Mouse (Mus musculus): ENCODE results near the gene Tnfaip8l1.
A peak's percentile ranks its signal among the peaks of the same experiment; 100 is the strongest.

Tnfaip8l1 gene

DNA sequence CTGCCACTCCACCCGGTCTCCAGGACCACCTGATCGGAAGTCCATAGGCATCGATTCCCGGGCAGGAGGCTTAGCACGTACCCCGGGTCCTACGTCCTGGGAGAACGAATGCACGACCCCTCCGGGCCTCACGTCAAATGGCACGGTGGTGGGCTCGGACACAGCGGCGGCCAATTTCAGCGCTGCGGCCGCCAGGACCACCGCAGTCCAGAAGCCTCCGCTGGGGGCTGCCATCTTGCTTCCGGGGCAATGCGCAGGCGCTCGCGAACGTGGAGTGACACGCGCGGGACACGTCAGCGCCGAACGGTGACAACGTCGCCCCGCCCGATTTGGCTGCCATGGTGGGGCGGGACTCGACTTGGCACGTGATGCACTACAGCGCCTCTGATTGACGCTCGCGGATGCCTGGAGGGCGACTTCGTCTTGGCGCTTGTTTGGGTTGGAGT lies 21.4 kb downstream of the Tnfaip8l1 start, which contains the start of gene Mydgf:
Mydgf (minus strand) TSS at position 263 of the 446 bp plus-strand sequence.
- peak; percentile 93 to 96 for DNase-seq

DNA sequence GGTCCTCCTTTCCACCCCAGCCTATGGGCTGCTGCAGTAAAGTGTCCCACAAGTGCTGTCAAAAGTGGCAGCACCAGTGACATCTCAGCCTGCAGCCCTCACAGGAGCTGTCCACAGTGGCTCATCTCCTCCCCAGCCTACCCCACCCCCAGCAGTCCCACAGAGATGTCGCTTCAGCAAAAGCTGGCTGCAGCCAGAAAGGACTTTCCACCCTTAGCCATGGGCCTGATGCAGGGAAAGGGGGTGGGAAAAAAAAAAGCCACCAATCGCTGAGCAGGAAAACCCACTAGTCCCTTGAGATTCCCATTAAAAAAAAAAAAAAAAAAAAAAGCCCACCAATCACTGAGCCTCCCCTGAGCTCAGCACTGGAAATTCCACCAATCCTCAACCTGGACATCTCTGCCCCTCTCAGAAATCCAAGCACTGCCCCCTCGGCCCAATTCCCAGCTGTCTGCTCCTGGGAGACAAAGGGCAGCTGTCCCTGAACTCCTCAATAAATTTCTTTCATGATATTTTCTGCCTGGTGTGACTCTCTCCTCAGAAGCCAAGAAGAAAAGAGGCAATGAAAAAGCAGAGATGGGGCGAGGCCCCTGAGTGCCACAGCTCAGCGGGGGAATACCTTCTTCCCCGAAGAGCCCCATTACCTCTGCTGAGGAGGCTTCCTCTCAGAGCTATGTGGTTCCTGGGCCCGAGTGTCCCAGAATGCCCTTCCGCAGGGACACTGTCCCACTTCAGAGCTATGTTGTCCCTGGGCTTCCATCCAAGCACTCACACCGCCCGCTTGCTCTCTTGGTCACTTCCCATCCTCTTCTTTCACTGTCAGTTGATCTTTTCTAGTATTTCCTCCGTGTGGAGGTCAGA lies 23.2 kb downstream of the Tnfaip8l1 start:
- peak; percentile 59 to 66 for DNase-seq

DNA sequence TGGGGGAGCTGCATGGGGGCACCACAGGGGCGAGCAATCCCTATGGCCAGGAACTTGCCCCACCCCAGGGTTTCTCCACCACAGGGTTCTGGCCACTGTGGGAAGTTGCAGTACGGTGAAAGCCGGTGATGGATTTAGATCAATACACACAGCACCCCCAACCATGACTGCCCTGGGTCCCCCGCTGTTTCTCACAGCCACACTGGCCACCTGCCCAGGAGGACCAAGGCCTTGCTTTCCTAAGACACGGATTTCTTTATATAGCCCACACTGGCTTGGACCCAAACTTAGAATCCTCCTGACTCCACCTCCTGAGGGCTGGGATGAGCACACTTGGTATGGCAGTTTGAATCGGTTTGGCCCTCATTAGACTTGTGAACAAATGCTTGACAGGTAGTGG lies 29.0 kb downstream of the Tnfaip8l1 start:
- DNase-seq, result no peak

DNA sequence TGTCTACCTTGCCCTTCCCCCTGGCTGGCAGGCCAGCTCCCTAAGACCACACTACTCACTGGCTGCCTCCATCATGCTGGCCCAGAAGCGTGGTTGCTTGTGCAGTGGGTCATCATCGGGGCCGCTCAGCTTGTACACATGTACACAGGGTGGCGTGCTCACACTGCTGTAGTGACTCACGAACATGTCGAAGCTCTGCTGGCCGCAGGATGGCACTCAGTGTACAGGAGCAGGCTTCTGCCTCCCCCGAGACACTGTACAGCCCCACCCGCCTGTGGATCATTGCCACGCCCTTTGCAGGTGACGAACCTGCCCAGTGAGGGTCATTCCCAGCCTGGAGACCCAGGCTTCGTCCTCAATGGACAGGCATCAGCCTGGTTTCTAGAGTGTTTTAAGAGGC lies 32.1 kb downstream of the Tnfaip8l1 start:
- DNase-seq, result no peak

DNA sequence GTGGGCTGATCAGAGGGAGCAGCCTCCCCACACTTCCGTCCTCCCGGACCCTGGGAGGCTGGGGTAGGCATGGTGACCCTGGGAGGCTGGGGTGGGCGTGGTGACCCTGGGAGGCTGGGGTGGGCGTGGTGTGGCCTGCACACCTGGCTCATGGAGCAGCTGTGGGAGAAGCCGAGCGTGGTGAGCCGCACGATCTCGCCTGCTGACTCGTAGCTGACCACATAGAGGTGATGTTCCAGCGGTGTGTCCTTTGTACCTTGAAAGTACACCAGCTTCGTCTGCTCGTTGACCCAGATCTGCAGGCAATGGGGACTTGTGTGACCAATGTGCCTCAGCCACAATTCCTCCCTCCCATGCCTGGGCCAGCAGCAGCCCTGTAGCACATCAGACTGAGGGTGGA lies 32.5 kb downstream of the Tnfaip8l1 start:
- peak in 1 of 2 experiments; percentile 41 for DNase-seq

DNA sequence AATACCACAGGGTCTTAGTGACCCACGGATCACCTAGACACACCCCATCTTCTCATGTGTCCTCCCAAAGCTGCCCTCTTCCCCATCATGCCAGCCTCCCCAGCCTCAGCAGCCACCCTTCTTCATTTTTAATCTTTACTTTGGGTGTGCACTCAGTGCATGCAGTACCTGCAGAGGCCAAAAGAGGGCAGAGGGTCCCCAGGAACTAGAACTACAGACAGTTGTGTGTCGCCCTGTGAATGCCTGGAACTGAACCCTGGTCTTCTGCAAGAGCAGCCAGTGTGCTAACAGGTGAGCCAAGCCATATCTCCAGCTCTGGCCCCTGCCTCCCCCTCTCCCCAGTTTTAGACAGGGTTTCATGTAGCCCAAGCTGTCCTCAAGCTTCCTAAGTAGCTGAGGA lies 34.6 kb downstream of the Tnfaip8l1 start:
- no peak for DNase-seq

DNA sequence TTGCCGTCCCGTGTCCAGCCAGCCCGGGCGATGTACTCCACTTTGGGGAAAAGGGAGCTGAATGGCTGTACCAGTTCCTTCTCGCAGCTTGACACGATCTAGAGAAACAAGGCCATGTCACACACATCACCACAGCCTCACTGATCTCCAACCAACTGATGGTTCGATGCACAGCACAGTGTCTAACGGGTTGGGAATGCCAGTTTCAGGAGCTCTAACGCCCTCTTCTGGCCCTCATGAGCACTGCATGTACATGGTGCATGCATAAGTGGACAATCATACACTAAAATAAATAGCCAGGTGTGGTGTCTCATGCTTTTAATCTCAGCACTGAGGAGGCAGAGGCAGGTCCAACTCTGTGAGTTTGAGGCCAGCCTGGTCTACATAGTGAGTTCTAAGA lies 38.3 kb downstream of the Tnfaip8l1 start:
- no peak for DNase-seq

DNA sequence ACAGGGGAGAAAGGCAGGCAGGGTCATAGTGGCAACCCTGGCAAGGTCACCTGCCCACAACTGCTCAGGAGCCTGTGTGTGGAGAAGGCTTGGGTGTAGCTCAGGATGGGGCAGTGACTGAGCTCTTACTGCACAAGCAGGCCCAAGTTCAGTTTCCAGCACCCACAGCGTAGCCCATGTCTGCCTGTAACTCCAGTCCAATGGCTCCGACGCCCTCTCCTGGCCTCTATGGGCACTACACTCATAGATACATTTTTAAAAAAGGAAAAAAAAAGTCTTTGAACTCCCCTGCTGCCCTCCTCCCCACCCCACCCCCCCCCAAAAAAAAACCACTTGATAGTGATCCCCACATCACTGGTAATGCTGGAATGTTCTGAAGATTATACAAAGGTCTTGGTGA lies 39.4 kb downstream of the Tnfaip8l1 start:
- no peak for DNase-seq

DNA sequence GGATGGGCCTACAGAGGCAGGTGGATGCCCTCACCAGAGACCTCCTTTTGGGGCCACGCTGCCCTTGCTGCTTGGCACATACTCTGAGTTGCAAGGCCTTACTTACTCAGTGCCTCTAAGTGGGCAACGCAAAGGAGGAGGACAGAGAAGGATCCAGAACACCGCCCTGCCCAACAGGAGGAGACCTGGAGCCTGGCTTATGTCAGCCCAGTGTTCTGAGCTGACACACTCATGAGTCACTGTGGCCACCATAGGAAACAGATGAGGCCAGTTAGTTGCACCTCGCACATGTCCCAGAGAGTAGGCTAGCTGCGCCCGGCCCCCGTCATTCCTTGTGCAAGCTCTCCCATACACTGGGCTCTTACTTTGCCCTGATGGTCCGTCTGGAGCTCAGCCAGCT lies 40.2 kb downstream of the Tnfaip8l1 start:
- DNase-seq, result no peak

DNA sequence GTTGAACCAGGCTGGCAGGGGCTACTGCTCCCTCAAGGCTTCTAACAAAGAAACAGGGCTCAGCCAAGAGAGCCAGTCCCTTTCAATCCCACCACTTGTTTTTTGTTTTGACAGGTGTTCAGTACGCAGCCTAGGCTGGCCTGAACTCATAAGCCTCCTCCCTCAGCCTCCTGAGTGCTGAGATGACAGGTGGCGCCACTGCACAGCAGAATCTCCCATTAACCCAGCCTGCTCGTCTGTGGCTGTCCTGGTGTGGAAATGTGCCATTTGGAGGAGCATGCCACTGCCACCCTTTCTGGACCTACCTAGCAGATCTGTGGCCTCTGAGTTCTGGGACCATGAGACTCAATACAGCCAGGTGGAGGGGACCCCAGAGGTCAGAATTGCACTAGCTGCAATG lies 41.5 kb downstream of the Tnfaip8l1 start:
- DNase-seq, result no peak

DNA sequence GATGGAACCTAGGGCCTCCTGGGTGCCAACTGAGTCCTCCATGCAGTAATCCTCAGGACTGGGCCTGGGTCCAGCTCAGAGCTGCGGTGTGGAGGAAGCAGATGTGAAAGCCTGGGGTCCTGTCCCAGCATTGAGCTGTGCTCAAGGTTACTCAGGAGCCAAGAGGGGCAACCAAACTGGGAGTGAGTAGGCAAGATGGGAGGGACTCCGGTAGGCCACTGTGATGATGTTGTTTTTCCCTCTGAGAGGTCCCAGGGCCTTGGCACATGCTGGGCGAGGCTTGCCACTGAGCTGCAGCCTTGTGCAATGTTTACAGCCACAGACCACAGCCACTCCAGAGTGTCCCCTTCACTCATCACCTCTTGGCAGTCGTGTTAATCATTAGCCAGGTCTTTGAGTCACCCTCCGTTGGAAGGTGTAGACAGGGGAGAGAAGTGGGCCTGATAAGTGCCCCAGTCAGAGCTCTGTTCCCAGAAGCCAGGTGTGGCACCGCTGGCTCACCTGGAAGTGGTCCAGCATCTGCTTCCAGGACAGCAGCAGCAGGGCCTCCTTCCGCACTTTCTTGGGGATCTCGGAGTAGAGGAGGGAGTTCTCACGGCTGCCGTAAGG lies 44.1 kb downstream of the Tnfaip8l1 start:
- DNase-seq, result no peak

DNA sequence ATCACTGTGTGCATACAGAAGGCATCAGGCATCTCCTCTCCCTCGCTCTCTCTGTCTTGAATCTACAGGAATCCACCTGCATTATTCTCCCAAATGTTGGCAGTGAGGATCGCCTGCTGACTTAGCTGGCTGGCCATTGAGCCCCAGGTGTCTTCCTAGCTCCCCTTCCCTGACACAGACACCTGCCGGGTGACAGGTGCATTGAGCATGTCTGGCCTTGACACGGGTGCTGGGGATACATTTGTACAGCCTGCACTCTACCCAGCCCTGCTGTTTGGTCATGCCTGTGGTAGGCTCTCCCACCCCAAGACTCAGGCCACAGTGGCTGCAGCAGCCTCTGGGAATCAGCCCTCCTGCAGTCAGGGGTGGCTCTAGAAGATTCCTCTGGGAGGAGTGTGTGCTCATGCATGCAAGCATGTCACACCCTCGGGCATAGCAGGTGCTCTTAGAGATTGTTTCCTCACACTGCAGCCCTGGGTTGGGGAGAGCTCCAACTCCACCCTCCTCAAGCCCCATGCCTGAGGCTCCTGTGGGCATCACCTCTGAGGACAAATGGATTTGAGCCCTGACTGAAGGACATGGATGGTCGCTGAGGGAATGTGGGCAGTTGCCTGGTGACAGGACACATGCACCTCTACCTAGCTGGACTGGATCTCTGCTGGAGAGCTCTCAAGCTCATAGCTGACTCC lies 44.9 kb downstream of the Tnfaip8l1 start:
- no peak for DNase-seq

DNA sequence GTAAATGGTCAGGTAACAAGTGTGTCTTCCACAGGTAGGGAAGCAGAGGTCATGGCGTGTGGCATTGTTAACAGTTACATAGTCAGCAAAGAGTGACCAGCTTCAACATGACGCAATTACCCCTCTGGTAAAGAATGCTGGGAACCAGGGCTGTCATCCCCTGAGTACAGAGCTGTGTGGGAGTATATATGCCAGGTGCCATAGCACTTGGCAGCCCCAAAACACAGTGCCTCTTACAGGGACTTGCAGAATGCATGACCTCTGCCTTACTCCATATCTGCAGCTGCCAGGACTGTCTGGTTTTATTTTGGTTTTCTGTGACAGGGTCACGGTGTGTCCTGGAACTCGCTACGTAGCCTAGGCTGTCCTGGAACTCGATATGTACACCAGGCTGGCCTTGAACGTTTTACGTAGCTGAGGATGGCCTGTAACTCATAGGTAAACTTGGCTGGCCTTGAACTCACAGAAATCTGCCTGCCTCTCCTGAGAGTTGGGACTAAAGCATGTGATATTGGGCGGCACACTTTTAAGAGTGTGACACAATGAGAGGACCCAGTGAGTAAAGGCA lies 45.8 kb downstream of the Tnfaip8l1 start:
- no peak for DNase-seq

DNA sequence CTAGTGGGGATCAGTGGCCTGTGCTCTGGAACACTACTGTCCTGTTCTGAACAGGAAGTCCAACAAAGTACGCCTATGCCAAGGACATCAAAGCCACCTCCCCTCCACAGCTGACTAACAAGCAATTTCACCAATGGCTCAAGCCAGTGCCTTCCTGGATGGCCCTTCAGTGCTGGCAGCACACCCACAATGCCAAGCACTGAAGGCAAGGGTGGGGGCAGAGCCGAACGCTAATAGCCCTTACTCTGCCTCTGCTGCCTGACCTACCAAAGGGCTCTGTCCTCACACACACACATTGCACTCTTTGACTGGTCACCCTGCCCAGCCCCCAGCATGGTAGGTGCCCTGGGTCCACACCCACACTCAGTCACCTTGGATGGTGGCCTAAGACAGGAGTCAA lies 46.5 kb downstream of the Tnfaip8l1 start:
- DNase-seq, result no peak

DNA sequence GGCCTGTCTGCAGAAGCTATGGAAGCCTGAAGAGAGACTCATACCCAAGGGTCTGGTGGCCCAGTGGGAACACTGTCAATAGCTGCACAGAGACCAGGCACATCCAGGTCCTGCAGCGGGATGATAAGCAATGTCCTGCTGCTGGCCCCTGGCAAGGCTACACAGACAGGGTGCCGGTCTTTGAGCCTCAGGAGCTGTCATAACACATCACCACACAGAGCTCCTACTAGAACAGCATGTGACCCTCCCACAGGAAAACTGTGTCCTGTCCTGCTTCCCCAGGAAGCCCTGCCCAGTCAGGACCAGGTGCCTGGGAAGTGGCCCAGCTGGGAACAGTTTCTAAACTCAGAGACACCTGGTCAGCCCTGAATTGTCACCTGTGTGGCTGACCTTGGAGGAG lies 48.8 kb downstream of the Tnfaip8l1 start:
- no peak for DNase-seq

DNA sequence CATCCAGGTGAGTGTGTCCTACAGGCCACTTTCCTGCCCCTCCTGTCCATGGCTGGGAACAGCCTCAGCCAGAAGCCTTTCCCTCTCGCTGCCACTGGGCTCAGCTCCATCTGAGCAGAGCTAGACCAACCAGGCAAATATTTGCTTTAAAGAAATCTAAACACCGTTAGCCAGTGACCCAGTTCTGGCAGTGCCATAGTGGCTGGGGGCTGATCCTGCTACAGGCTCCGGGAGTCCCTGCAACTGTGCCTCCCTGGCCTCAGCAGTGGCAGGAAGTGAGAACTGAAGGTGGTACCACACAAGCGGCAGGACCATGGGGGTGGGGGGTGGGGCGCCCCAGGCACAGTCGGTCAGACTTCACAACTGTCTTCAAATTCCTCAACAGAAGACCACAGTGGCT lies 50.4 kb downstream of the Tnfaip8l1 start:
- DNase-seq, result no peak

DNA sequence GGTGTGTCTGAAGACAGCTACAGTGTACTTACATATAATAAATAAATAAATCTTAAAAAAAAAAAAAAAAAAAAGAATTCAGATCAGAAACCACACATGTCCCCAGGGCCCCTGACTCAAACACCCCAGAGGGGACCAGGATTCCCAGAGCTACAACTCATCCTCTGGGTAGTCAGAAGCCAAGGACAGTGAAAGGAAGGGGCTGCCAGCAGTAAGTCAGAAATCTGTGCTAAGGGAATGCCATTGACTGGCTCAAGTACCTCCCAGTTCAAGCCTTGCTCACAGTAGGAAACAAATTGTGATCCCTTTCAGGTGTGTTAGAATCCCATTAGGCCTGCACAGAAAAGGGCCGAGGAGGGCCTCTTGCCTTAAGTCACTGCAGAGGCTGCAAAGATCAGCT lies 52.0 kb downstream of the Tnfaip8l1 start:
- no peak for DNase-seq

DNA sequence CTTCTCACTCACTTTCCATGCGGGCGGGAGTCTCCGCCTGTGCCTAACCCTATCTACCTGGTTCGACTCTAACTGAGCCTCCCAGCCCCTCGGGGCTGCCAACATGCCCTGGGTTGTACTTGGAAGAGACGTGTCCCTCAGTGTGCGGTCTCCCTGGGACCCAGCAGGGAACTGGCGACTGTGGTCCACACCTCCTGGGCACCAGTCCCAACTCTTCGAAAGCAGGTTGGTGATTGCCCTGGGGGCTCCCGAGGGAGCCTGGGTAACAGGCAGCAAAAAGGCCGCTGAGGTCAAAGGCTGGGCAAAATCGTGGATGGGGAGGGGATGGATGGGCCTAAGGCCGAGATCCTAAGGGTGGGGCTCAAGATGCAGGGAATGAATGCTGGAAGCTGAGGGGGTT lies 55.4 kb downstream of the Tnfaip8l1 start:
- DNase-seq, result no peak

DNA sequence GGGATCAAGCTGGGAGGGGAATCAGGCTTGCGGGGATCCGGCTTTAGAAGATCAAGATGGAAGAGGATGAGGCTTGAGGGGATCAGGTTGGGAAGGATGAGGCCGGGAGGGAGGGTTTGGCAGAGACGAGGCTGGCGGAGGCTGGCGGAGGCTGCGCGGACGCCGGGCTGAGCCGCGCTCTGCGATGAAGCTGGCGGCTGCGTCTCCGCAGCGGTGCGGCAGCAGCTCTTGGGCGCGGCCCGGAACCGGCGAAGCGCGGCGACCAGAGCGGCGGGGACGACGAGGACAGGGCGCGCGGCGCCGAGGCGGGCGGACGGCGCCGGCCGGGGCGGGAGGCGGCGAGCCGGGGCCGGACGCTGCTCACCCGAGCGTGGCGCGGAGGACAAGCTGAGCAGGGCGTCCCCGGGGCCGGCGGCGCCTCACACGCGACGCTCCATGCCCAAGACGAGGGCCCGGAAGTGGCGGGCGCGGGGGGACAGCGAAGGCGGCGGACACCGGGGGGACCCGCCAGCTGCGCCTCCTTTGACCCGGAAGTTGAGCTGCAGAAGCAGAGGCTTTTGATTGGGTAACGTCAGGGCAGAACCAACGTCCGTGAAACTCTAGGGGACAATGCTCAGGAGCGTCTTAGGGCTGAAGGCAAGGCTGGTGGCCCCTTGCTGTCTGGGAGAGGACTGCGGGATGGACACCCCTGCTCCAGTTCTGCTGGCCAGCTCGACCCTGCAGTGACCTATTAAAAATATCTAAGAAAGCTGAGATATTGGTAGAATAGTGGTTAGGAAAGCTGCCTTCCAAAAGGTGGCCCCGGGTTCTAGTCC lies 56.3 kb downstream of the Tnfaip8l1 start, which contains the start of gene Dpp9:
Dpp9 (minus strand) TSS at position 529 of the 815 bp plus-strand sequence.
- peak; percentile 91 to 94 for DNase-seq

DNA sequence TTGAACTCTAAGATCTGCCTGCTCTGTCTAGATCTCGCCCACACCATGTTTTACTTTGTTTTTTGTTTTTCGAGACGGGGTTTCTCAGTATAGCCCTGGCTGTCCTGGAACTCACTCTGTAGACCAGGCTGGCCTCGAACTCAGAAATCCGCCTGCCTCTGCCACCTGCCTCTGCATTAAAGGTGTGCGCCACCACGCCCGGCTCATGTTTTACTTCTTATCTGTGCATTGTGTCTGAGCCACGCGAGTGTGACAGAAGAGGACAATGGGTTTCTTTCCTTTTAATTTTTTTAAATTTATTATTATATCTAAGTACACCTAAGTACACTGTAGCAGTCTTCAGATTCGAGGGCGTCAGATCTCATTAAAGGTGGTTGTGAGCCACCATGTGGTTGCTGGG lies 57.0 kb downstream of the Tnfaip8l1 start:
- peak in 1 of 2 experiments; percentile 8 for DNase-seq

DNA sequence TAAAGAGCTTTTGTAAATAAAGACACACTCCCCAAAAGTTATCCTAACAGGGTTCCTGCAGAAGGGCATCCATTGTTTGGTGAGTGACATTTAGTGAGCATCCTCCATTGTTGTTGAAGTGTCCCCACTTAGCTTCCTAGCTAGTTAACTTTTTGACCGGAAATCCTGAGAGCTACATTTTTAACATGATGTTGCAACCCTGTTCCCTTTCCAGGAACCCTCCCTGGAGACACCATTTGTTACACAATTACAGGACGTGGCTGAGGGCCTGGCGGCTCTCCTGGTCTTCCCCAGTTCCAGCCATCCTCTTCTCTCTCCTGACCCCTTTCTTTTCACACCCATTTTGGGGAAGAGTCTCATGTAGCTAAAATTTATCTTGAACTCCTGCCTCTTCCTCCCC lies 57.5 kb downstream of the Tnfaip8l1 start:
- DNase-seq, result peak; percentile 56 to 65

Data from kidney, adult 8-10 months (tissue).